Mouse (Mus musculus): Measurements from ENCODE around the gene Sfrp5.

DNA sequence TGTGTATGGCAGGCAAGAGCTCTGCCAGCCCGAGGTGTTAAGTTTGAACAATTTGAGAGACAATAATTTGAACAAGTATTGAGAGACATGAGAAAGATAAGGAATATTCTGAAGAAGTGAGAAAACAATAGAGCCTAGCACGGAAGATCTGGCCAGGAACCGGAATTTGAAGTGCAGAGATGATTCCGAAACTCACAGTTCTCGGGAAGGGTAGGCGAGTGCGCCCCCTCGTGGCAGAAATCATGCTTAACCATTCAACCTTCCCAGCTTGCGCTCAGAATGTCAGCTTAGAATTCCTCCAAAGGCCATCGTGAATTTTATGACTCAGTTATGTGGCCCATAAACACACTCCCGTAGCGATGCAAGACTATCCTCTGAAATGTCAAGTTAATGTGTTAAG, 35.9 kb downstream of the Sfrp5 start:
- TF ChIP-seq CTCF (IDR thresholded peaks at IDR 0.05; ENCODE audit: control insufficient read depth, insufficient read depth, low read length) (peak; percentile 97), POLR2A (IDR thresholded peaks at IDR 0.05; ENCODE audit: borderline replicate concordance, control insufficient read depth, low read depth, low read length) (no peak)

Measured in bone marrow, adult 2 months (tissue).